Mouse (Mus musculus) stomach, embryonic 15.5 days (tissue): ENCODE data around the gene Glcci1. TPM values are rescaled to one million over a fixed set of nuclear protein-coding genes. Genes with fewer than 3 reads are reported as not detected.

Experiments
- ATAC-seq: fragments of 200-750 bp; cut with Nextera tagmentation; 2 replicates; pipeline ENCODE4 v1.8.0; 2017; ENCODE audit warnings: low read depth, moderate number of reproducible peaks, moderate TSS enrichment; ENCODE audit not compliant: insufficient read depth, low FRiP score
- H3K27ac ChIP-seq: fragments of 300-500 bp; sonication (generic); 2 replicates; pipeline ENCODE4 v1.5.1; 2015; ENCODE audit warnings: mild to moderate bottlenecking, inconsistent platforms
- H3K27me3 ChIP-seq: fragments of 300-500 bp; sonication (generic); replicated peaks from 2 replicates; pipeline ENCODE4 v1.6.1; 2015; ENCODE audit warnings: inconsistent platforms
- H3K36me3 ChIP-seq: fragments of 300-500 bp; sonication (generic); 2 replicates; pipeline ENCODE4 v1.6.1; 2015; ENCODE audit warnings: inconsistent platforms
- H3K4me1 ChIP-seq: fragments of 300-500 bp; sonication (generic); 2 replicates; pipeline ENCODE4 v1.6.1; 2015; ENCODE audit warnings: inconsistent platforms
- H3K4me2 ChIP-seq: fragments of 300-500 bp; sonication (generic); 2 replicates; pipeline ENCODE4 v1.6.1; 2015; ENCODE audit warnings: mild to moderate bottlenecking, inconsistent platforms
- H3K4me3 ChIP-seq: fragments of 300-500 bp; sonication (generic); replicated peaks from 2 replicates; pipeline ENCODE4 v1.5.1; 2015; ENCODE audit warnings: inconsistent platforms
- H3K9ac ChIP-seq: fragments of 300-500 bp; sonication (generic); 2 replicates; pipeline ENCODE4 v1.6.1; 2015; ENCODE audit warnings: inconsistent platforms
- H3K9me3 ChIP-seq: fragments of 300-500 bp; sonication (generic); 2 replicates; pipeline ENCODE4 v1.6.1; 2016; ENCODE audit warnings: inconsistent platforms
- WGBS: fragments of 180-500 bp; shearing (Covaris S2); methylation state at CpG from one replicate; pipeline ENCODE4 v1.1.7; 2015; 5-methylcytosine and 5-hydroxymethylcytosine counted together
- polyA plus RNA-seq: library from polyadenylated mRNA; unstranded; fragments of >200 nt; fragmentation: Nextera tagmentation; extraction: Ambion mirVana; gene quantifications from 2 replicates; pipeline ENCODE4 v1.2.1, GENCODE M21; 2015

Glcci1 gene
- polyA plus RNA-seq, 1 experiment from 2014 or later: 7.3 TPM

DNA sequence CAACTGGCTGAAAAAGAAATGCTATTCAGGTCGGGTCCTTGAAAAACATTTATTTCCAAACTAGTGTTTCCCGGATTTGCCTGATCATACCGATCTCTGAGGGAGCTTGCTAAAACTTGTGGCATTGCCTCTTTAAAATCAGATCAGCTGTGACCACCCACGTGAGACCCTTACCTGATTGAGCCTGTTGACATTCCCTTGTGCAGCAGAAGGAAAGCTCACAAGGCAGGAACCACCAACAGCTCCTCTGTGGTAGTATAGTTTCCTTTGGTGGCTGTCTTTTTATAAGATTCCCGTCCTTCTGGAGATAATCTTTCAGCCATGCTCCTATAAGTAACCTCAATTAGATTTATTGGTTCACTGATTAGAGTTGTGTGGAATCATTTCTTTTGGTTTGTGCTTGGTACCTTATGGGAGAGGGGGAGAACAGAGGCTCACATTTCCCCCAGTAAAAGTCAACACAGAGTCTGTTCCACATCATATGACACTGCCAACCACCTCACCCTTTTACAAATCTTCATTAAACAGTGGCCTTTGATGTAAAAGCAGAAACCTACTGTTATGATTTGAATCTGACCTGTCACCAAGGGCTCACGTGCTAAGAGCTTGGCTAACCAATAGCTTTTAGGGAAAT is 12.0 kb upstream of the Glcci1 start:
- Histone ChIP-seq H3K4me1 (no peaks in the 10 kb centered on the region), H3K27me3 (no peaks in the 10 kb centered on the region), H3K4me3 (no peak overlapping the region), H3K36me3 (no peaks in the 10 kb centered on the region), H3K9me3 (no peaks in the 10 kb centered on the region), H3K9ac (no peak overlapping the region), H3K4me2 (no peak overlapping the region), H3K27ac (no peak overlapping the region)
- WGBS: 69% methylated on average over 6 of the region's 6 CpGs
- ATAC-seq: no peak

- 52% methylated on average over 6 of the region's 6 CpGs for WGBS
- H3K4me2 ChIP-seq: no peak overlapping the region
These were observed 11.5 kb upstream of the Glcci1 start for GRCm38 (mm10) chr6:8497868-8498257.

GRCm38 (mm10) chr6:8498961-8499360 is 10.4 kb upstream of the Glcci1 start:
- no peak overlapping the region for H3K4me2 ChIP-seq
- H3K4me1 ChIP-seq: no peaks in the 10 kb centered on the region
- H3K4me3 ChIP-seq: no peak overlapping the region
- no peak overlapping the region for H3K27ac ChIP-seq
- H3K27me3 ChIP-seq: no peaks in the 10 kb centered on the region
- no peaks in the 10 kb centered on the region for H3K9me3 ChIP-seq
- WGBS: 82% methylated on average over 3 of the region's 3 CpGs
- ATAC-seq: no peak
- H3K9ac ChIP-seq: no peak overlapping the region
- no peaks in the 10 kb centered on the region for H3K36me3 ChIP-seq

More at GRCm38 (mm10) chr6:8497868-8498257, 11.5 kb upstream of the Glcci1 start:
- Histone ChIP-seq H3K9me3 (no peaks in the 10 kb centered on the region), H3K36me3 (no peaks in the 10 kb centered on the region), H3K27ac (no peak overlapping the region), H3K9ac (no peak overlapping the region), H3K4me1 (no peaks in the 10 kb centered on the region), H3K4me3 (no peak overlapping the region), H3K27me3 (no peaks in the 10 kb centered on the region)
- ATAC-seq: no peak

DNA sequence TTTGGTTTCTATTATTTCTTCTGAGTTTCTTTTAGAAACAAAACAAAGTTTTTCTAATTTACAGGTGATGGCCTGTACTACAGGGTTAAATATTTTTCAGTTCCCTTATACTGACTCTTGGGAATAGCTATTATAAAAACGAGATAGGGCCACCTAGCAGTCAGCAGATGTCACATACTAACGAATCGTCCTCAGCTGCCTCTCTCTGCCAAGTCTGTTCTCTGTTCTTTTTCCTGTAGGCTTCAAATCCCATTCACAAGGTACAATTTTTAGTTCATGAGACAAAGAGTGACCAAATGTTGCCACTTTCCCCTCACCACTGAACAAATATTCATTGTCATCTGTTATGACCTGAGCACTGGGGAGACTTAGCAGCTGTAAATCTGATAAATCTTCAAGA is 5.4 kb upstream of the Glcci1 start:
- Histone ChIP-seq H3K27ac (no peak overlapping the region), H3K4me2 (no peak overlapping the region), H3K4me1 (0 out of 2 replicates have a peak, but pooled peaks cover 5% of the 10 kb centered on the region), H3K9ac (no peak overlapping the region), H3K27me3 (no peaks in the 10 kb centered on the region), H3K4me3 (no peak overlapping the region), H3K36me3 (no peaks in the 10 kb centered on the region), H3K9me3 (no peaks in the 10 kb centered on the region)
- no peak for ATAC-seq
- WGBS: 33% methylated on average over 3 of the region's 3 CpGs

- no peaks in the 10 kb centered on the region for H3K36me3 ChIP-seq
- H3K4me2 ChIP-seq: no peak overlapping the region
- H3K4me3 ChIP-seq: no peak overlapping the region
- H3K4me1 ChIP-seq: 0 out of 2 replicates have a peak, but pooled peaks cover 5% of the 10 kb centered on the region
- no peaks in the 10 kb centered on the region for H3K27me3 ChIP-seq
- no peak for ATAC-seq
- 82% methylated on average over 6 of the region's 6 CpGs for WGBS
- H3K27ac ChIP-seq: no peak overlapping the region
- no peak overlapping the region for H3K9ac ChIP-seq
- no peaks in the 10 kb centered on the region for H3K9me3 ChIP-seq
These were observed 4.7 kb upstream of the Glcci1 start for GRCm38 (mm10) chr6:8504521-8505228.

- no peak for ATAC-seq
These were observed 2.8 kb upstream of the Glcci1 start for GRCm38 (mm10) chr6:8506631-8507030.

DNA sequence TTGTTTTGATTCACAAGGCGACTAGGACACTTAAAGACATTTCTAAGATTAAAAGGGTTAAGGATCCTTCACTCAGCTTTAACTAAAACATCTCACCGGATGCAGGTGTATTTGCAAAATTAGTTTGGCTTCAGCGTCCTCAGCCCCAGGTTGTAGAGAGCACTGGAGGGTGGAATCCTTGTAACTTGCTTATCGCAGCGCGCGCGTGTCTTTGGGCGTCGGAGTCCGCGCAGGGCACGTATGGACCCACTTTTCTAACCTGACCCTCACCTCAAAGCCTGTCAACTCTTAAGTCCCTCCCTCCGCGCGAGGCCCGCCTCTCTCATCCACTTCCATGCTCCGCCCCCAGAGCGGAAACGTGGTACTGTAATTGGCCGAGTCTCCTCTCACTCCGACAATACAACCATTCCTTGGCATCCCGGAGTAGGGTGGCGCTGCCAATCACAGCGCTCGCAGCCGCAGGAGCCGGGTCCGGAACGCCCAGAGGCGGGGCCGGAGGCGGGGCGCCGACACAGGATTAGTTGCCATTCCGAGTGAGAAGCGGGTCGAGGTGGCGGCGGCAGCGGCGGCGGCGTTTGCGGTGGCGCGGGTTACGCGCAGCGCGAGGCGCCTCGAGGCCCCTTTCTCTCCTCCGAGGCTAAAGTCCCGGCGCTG is 390 bp upstream of the Glcci1 start:
- Histone ChIP-seq H3K4me2 (peak overlapping the region; percentile 75), H3K4me3 (peak overlapping the region; percentile 78), H3K9ac (peak overlapping the region; percentile 82), H3K36me3 (no peaks in the 10 kb centered on the region), H3K4me1 (peaks cover 16% of the 10 kb centered on the region), H3K27ac (peak overlapping the region; percentile 99), H3K9me3 (no peaks in the 10 kb centered on the region), H3K27me3 (no peaks in the 10 kb centered on the region)
- under 1% methylated on average over 56 of the region's 56 CpGs for WGBS
- ATAC-seq: peak; percentile 99

More at GRCm38 (mm10) chr6:8506631-8507030, 2.8 kb upstream of the Glcci1 start:
- Histone ChIP-seq H3K4me2 (no peak overlapping the region), H3K4me1 (peaks cover 8% of the 10 kb centered on the region; the same call in 1 of the 2 replicates), H3K4me3 (no peak overlapping the region), H3K27ac (no peak overlapping the region), H3K27me3 (no peaks in the 10 kb centered on the region), H3K9me3 (no peaks in the 10 kb centered on the region), H3K9ac (no peak overlapping the region), H3K36me3 (no peaks in the 10 kb centered on the region)

- Histone ChIP-seq H3K4me1 (peaks cover 16% of the 10 kb centered on the region), H3K27ac (peak overlapping the region; percentile 99), H3K9ac (peak overlapping the region; percentile 79), H3K27me3 (no peaks in the 10 kb centered on the region), H3K36me3 (no peaks in the 10 kb centered on the region), H3K4me3 (peak overlapping the region; percentile 78), H3K4me2 (peak overlapping the region; percentile 75), H3K9me3 (no peaks in the 10 kb centered on the region)
- ATAC-seq: peak; percentile 1; the same call in 1 of the 2 replicates
- under 1% methylated on average over 59 of the region's 73 CpGs for WGBS
These were observed 812 bp downstream of the Glcci1 start for GRCm38 (mm10) chr6:8509961-8510863.

GRCm38 (mm10) chr6:8510864-8511428 is 1.5 kb downstream of the Glcci1 start:
- Histone ChIP-seq H3K4me2 (peak overlapping the region; percentile 75), H3K4me3 (peak overlapping the region; percentile 78), H3K9ac (peak overlapping the region; percentile 79), H3K27me3 (no peaks in the 10 kb centered on the region), H3K4me1 (peaks cover 16% of the 10 kb centered on the region), H3K9me3 (no peaks in the 10 kb centered on the region), H3K27ac (peak overlapping the region; percentile 99), H3K36me3 (no peaks in the 10 kb centered on the region)
- 8% methylated on average over 7 of the region's 7 CpGs for WGBS
- ATAC-seq: no peak

DNA sequence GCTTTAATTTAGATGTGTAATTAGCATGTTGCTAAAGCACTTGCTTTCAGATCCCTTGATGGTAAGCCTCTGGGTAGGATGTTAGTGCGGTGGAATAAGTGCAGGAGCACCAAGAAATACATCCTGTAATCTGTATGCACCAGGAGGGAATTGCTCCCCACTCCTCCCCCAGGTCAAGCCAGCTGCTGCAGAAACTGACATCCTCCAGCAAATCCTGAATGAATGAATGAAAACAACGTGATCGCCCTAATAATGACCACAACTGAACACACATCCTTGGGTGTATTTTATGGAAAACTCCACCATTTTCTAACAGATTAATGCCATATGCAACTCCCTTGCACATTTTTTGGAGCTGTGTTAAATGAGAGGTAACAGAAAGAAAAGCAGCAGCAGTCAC is 2.0 kb downstream of the Glcci1 start:
- 18% methylated on average over 3 of the region's 3 CpGs for WGBS
- peak overlapping the region; percentile 79; the same call in 1 of the 2 replicates for H3K9ac ChIP-seq
- ATAC-seq: no peak

DNA sequence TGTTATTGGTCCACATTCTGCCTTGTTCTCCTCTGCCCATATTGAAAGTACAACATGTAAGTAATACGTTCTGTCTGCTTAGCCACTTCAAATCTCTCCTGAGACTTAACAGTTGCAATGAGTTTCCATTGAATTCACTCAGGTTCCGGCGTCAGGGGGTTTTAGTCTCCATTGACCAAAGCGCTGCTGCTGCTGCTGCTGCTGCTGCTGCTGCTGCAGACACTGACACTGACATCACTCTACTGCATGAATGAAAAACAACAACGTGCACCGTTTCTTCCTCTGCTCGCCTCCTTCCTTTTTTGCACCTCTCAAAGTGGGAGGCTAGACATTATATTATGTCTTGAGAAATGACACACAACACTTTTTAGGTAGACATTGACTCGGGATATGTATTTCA is 3.0 kb downstream of the Glcci1 start:
- Histone ChIP-seq H3K9me3 (no peaks in the 10 kb centered on the region), H3K4me3 (peak overlapping the region; percentile 78; the same call in 1 of the 2 replicates), H3K9ac (no peak overlapping the region), H3K4me1 (peaks cover 16% of the 10 kb centered on the region), H3K27ac (no peak overlapping the region), H3K4me2 (peak overlapping the region; percentile 75), H3K27me3 (no peaks in the 10 kb centered on the region), H3K36me3 (no peaks in the 10 kb centered on the region)
- 33% methylated on average over 8 of the region's 8 CpGs for WGBS
- ATAC-seq: no peak

More for the DNA sequence above, 2.0 kb downstream of the Glcci1 start:
- Histone ChIP-seq H3K27ac (no peak overlapping the region), H3K4me1 (peaks cover 16% of the 10 kb centered on the region), H3K4me2 (peak overlapping the region; percentile 75), H3K27me3 (no peaks in the 10 kb centered on the region), H3K9me3 (no peaks in the 10 kb centered on the region), H3K36me3 (no peaks in the 10 kb centered on the region), H3K4me3 (peak overlapping the region; percentile 78)
